Mouse (Mus musculus): ENCODE results near the gene Klc2.
A peak's percentile ranks its signal among the peaks of the same experiment; 100 is the strongest.

GRCm38 (mm10) chr19:5109659-5110453, 8.5 kb downstream of the Klc2 start:
- TF ChIP-seq CTCF (conservative IDR thresholded peaks at IDR 0.05; ENCODE audit: low read length) (peak; percentile 85), POU5F1 (IDR thresholded peaks at IDR 0.05; ENCODE audit: borderline replicate concordance, low read length) (no peak), NANOG (IDR thresholded peaks at IDR 0.05; ENCODE audit: borderline replicate concordance, low read length) (no peak)
